Mouse (Mus musculus): ENCODE results near the gene Fgd5.
A peak's percentile ranks its signal among the peaks of the same experiment; 100 is the strongest.

Gene Fgd5

DNA sequence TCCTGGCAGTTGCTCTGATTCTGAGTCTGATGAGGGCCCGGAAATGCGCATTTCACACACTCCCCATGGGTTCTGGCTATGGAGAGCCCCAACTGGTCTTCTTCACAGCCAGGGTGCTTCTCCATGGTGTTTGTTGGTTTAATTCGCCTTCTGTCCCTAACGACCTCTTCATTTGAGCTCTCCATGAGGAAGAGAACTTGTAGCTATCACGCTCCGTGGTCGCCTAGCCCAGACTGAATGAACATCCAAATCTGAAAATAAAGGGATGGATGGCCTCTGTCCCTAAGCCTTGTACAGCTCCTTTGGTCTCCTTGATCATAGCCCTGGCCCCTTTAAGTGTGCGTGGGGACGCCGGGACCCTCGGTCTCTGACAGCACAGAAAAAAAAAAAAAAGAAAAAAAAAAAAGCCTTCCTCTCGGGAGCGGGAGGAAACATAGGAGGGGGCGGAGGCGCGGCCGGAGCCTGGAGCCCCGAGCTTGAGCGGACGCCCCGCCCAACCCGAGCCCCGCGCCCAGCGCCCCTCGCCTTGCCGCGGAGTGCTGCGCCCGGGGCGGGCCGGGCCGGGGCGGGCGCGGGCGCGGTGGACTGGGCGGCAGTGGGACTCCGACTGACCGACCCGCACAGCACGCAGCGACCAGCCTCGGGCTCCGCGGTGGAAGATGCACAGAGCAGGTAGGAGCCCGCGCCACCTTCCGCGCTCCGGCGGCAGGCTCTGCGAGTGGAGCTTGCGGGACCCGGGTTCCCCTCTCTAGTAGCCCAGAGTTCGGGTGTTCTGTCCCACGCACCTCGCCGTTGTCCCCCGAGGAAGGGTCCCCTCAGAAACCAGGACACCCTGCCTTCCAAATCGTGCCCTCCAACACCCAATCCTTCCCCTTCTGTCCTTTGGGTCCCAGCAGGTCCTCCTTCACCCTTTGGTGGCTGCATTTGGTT is at the start of gene Fgd5:
Gene Fgd5 (plus strand): TSS at position 508 of the 930 bp plus-strand sequence.
- no peak for TF ChIP-seq GATA4 (IDR thresholded peaks at IDR 0.05; ENCODE audit: insufficient replicate concordance, low read length)

DNA sequence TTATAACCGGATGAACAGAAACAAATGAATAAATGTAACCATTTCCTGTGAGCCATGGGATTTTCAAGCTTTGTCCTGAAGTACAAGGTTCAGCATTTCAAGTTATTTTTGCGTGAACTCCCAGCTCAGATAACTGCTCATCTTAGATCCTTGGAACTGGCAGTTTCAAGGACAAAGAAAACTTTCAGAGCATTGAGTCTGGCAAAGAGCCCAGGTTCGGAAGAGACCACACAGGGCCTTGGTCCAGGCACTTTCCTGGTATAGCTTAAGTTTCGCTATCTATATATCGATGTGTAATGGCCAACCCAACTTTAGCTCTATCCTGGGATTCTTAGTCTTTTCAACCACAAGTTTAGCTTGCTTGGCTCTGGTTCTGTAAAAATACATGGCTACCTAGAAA is 47.4 kb upstream of the Fgd5 start:
- TF ChIP-seq GATA4 (IDR thresholded peaks at IDR 0.05; ENCODE audit: insufficient replicate concordance, low read length), result no peak

DNA sequence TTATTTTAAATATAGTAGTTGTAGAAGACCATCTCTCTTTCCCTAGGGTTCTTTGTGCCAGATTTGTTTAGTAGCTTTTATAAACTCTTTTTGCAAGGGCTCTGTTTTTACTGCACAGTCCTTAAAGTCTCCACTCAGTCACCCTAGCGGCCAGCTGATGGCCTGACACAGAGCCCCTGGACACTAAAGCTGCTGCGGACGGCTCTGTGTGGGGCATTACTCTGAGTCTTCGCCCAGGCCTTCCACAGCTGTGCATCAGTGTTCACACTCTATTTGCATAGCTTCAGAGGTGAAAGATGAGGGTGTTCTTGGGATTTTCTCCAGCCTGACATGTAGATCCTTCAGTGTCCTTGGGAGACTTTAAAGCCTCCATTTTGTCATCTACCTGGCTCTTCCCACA is 40.2 kb upstream of the Fgd5 start:
- no peak for TF ChIP-seq GATA4 (IDR thresholded peaks at IDR 0.05; ENCODE audit: insufficient replicate concordance, low read length)

DNA sequence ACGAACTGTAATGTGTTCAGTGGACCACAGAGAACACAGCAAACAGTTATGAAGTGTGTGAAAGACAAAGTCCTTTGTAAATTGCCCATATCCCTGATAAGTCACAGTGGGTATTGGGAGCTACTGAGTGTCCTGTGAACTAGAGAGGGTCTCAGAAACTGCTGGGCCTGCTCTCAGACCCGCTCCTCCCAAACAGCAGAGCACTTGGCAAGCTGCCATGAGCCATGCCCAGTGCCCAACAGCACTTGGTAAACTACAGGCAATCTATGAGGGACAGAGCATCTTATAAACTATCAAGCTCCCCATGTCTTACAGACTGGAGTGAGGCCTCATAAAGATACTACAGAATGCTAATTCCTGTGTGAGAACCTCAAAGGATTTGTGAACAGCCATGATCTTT is 30.3 kb upstream of the Fgd5 start:
- no peak for TF ChIP-seq GATA4 (IDR thresholded peaks at IDR 0.05; ENCODE audit: insufficient replicate concordance, low read length)

DNA sequence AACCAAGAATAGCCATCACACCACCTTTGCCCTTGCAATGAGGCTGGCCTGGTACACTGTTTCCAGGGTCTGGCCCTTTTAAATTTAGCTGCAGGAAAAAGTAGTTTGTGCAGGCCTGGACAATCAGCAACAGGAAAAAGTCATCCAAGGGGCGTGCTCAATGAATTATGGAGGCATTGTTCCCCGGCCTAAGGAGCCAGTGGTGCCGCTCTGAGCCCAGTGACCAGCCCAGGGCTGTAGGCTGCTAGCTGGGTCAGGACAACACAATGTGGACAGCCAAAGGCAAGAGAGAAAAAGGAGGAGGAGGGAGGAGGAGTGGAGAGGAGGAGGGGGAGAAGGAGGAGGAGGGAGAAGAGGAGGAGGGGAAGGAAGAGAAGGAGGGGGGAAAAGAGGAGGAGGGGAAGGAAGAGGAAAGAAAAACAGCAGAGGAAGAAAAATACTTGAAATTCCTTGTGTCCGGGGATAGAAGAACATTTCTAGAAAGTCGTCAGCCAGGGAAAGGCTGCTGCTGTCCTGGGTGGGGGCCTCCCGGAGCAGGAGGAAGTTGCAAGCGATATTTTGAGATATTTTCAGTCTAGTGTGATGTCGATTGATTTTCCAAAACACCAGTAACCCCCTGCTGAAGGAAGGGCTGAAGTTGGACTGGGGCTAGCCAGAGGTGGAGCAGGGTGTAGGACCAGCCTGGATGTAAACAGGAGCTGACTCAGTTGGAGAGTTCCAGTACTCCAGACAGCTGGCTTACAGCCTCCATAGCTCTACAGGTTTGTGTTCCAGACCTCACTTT is 18.5 kb upstream of the Fgd5 start:
- no peak for TF ChIP-seq GATA4 (IDR thresholded peaks at IDR 0.05; ENCODE audit: insufficient replicate concordance, low read length)

DNA sequence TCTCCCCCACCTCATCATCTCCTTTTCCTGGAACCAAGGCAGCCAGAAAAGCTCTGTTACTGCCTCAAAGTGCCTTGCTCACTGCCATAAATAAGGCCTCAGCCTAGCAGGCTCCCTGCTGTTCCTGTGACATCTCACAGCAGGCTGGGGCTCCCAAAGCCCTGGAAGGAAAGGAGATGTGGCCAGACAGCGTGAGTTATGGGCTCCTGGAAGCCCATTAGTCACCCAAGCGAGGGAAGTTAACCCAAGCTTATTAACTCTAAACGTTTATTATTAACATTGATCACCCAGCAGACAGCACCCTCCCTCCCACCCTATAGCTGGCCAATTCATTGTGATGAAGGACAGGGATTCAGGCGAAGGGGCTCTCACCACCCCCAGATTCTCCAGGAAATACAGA is 15.2 kb upstream of the Fgd5 start:
- no peak for TF ChIP-seq GATA4 (IDR thresholded peaks at IDR 0.05; ENCODE audit: insufficient replicate concordance, low read length)

DNA sequence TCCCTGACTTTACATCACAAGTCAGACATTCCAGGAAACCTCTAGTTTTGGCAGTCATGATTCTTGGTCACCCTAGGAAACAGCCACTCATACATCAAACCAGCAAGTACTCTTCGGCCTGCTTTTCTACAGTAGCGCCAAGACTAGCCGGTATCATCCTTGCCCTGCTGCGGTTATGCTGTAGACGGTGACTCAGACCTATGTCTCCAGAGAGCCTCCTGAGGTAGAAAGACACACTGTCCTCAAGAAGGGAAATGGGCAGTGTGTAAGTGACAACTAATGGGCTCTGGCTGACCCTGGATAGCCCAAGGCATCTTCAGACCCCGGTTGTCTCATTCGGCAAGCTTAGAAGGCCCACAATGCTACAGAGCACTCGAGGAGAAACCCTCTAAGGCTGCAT is 13.6 kb upstream of the Fgd5 start:
- no peak for TF ChIP-seq GATA4 (IDR thresholded peaks at IDR 0.05; ENCODE audit: insufficient replicate concordance, low read length)

DNA sequence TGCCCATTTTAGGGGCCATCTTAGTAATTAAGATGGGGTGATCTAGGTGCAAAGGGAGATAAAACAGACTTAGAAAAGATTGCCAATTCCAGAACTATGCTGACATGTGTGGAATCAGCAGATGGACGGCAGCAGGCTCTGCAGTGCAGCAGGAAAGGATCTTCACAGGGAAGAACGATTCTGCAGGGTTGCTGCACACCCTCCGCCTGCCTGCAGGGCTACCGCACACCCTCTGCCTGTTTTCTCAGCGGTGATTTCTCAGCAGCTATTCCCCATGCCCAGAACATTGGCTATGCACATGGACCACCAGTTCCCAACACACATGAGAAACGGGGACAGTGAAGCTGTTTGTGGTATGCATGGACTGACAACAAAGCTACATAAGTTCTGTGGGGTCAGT is 12.7 kb upstream of the Fgd5 start:
- no peak for TF ChIP-seq GATA4 (IDR thresholded peaks at IDR 0.05; ENCODE audit: insufficient replicate concordance, low read length)

DNA sequence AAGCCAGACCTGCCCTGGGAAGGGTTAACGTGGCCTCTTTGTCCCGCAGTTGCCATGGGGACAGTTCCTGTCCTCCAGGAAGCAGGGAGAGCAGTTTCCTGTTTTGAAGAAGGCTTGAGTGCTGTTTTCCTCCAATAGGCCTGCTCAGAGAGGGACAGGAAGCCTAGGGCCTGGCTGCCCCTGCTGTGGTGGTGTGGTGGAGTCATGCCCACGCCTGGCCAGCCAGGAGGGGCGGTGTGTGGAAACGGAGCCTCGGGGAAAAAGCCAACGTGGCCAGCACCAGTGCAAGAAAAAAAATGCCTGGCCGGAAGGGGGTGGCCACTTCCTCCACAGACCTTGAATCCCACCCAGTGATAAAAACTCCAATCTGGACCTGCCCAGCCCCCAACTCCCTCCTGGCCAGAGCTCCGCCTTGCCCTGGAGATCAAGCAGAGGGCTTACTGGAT is 6.5 kb upstream of the Fgd5 start:
- TF ChIP-seq GATA4 (IDR thresholded peaks at IDR 0.05; ENCODE audit: insufficient replicate concordance, low read length), result peak; percentile 89; the same call in 1 of the 2 replicates

DNA sequence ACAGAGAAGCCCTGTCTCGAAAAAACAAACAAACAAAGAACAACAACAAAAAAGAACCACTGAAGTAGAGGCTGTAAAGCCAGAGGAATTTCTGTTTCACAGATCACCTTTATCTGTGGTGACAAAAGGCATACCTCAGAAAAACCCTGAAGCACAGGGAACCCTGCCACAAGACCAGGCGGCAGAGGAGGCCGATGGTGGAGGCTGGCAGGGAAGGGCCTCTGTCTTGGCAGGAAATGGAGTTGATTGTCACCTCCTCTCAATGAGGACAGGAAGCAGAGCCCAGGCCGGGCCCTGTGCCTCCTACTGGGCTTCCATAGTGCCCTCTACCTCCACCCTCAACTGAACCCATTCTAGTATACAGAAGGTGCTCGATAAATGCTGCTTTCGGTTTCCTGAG is 4.7 kb upstream of the Fgd5 start:
- TF ChIP-seq GATA4 (IDR thresholded peaks at IDR 0.05; ENCODE audit: insufficient replicate concordance, low read length), result no peak

DNA sequence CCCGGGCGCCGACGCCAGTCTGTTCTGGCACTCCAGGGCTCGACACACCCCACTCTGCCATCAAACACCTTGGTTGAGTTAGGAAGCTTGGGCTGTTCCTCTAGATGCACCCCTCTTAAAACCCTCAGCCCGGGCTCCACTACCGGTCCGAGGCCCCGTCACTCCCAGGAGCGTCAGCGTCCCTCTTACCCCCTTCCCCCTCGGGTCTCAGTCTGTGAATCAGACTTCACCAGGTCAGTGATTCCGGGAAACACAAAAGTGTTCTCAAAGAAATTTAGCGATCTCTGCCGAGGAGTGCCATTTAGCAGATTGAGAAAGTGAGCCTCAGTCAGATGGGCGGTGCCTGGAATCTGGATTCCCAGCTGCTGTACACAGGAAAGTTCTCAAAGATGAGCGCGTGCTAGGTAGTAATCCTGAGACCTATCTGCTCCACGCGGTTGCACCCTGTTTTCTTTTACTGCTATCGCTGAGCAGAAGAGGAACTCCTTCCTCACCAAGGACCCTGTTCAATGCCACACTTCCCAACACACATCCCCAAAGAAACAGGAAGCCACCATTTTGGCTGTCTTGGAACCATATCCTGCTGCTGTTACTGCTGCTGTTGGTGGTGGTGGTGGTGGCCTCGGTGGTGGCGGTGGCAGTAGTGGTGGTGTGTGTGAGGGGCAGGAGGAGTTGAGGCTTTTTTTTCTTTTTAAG is 771 bp downstream of the Fgd5 start:
- TF ChIP-seq GATA4 (IDR thresholded peaks at IDR 0.05; ENCODE audit: insufficient replicate concordance, low read length), result no peak

DNA sequence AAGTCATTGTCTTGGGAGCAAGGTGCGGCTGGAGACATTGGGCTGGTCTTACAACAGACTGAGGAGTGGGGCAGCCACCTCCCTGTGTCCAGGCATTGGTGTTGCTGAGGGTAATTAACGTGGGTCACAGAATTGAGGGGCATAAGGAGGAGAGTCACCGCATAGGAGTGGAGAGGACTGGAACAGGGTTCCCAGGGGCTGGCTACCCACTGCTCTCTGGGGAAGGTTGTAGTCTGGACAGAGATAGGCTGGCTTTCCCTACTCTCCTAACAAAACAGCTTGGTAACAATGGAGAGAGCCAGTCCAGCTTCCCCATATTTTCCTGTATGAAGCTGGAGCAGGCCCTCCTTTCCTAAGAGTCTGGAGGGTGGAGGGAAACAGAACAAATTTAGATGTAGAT is 1.3 kb downstream of the Fgd5 start:
- no peak for TF ChIP-seq GATA4 (IDR thresholded peaks at IDR 0.05; ENCODE audit: insufficient replicate concordance, low read length)

DNA sequence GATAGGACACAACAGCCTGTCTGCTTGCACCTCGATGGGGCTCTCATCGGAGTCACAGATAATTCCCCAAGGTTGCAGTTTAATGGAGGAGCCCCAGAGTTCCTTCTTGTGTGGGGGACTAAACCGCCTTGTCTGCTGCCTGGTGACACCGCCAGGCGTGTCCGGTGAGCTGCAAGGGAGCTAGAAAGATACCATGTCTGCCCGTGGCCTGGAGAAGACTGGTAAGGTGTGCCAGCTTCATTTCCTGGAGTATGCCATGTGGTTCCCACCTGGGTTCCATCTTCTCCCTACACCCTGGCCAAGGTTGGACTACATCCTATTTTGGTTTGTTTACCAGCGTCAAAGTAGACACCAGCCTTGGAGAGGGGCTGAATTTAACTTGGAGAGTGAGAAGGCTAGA is 11.4 kb downstream of the Fgd5 start:
- TF ChIP-seq GATA4 (IDR thresholded peaks at IDR 0.05; ENCODE audit: insufficient replicate concordance, low read length), result no peak

DNA sequence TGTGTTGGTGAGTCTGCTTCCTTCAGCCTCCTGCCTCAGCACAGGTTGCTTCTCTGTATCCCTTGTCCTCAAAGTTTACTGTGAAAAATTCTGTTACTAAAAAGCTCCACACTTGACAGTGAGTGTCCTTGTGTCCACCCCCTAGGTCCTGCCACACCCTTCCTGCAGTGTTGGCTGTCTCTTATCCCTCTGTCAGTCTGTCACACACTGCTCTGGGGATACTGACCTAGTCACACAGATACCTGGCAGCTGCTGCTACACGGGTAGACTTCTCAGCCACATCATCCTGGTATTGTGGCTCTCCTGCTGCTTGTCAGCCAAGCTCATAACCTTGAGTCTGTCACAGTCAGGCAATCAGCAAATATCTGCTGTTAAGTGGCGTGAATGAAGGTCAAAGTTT is 14.1 kb downstream of the Fgd5 start:
- no peak for TF ChIP-seq GATA4 (IDR thresholded peaks at IDR 0.05; ENCODE audit: insufficient replicate concordance, low read length)

DNA sequence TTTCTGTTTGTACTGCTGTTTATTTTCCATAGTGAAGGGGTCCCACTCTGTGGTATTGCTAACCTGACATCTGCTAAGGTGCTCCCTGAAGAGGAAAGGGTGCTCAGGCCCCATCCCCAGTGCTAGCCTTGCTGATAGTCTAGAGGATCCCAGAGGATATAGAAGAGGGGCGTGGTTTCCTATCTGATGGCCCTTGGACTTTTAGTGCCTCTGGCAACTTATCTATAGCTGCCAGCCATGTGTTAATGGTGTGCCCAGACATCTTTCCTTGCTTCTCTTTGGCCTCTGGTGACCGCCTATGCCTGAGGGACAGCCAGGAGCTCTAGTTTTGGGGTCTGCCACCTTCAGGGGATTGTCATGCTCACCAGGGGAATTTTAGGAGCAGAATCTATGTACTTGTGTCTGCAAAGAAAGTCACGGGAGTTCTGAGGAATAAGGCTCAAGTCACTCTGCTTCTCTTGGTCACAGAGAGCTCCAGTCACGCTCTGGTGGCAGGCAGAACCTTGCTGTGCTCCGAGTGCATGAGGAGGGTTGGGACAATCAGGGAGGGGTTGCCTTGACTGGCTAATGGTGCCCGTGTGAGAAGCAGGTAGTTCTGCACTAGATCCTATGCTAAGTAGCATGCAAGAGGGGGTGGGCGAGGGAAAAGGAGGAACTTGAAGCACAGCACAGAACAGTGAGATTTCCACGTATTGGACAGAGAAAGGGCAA is 15.3 kb downstream of the Fgd5 start:
- TF ChIP-seq GATA4 (IDR thresholded peaks at IDR 0.05; ENCODE audit: insufficient replicate concordance, low read length), result no peak
